Mouse (Mus musculus) neural tube, embryonic 12.5 days (tissue): ENCODE data around the gene Cacna2d4. TPM values are rescaled to one million over a fixed set of nuclear protein-coding genes. Genes with fewer than 3 reads are reported as not detected.

ENCODE experiments used
- ATAC-seq: fragments of 200-750 bp; cut with Nextera tagmentation; 2 replicates; pipeline ENCODE4 v1.8.0; 2017; ENCODE audit warnings: low read depth, mild to moderate bottlenecking, moderate TSS enrichment, moderate library complexity; ENCODE audit not compliant: low FRiP score
- H3K27ac ChIP-seq: fragments of 300-500 bp; sonication (generic); 2 replicates; pipeline ENCODE4 v1.5.1; 2016
- H3K27me3 ChIP-seq: fragments of 300-500 bp; sonication (generic); replicated peaks from 2 replicates; pipeline ENCODE4 v1.6.1; 2016; ENCODE audit warnings: mild to moderate bottlenecking
- H3K36me3 ChIP-seq: fragments of 300-500 bp; sonication (generic); 2 replicates; pipeline ENCODE4 v1.6.1; 2016; ENCODE audit warnings: mild to moderate bottlenecking
- H3K4me1 ChIP-seq: fragments of 300-500 bp; sonication (generic); 2 replicates; pipeline ENCODE4 v1.6.1; 2016
- H3K4me2 ChIP-seq: fragments of 300-500 bp; sonication (generic); replicated peaks from 2 replicates; pipeline ENCODE4 v1.6.1; 2016; ENCODE audit warnings: mild to moderate bottlenecking
- H3K4me3 ChIP-seq: fragments of 300-500 bp; sonication (generic); 2 replicates; pipeline ENCODE4 v1.5.1; 2016
- H3K9ac ChIP-seq: fragments of 300-500 bp; sonication (generic); 2 replicates; pipeline ENCODE4 v1.6.1; 2016; ENCODE audit warnings: mild to moderate bottlenecking
- H3K9me3 ChIP-seq: fragments of 300-500 bp; sonication (generic); 2 replicates; pipeline ENCODE4 v1.6.1; 2016; ENCODE audit warnings: mild to moderate bottlenecking
- WGBS: fragments of 180-500 bp; shearing (Covaris S2); methylation state at CpG from one replicate; pipeline ENCODE4 v1.1.7; 2016; 5-methylcytosine and 5-hydroxymethylcytosine counted together
- polyA plus RNA-seq: library from polyadenylated mRNA; unstranded; fragments of >200 nt; fragmentation: Nextera tagmentation; extraction: Ambion mirVana; gene quantifications from 2 replicates; pipeline ENCODE4 v1.2.1, GENCODE M21; 2016

The Cacna2d4 gene
- polyA plus RNA-seq, 1 experiment from 2014 or later = 0.04 TPM

GRCm38 (mm10) chr6:119333202-119333601 lies 96.9 kb downstream of the Cacna2d4 start:
- no peak overlapping the region for H3K4me3 ChIP-seq
- H3K27me3 ChIP-seq = peaks cover 43% of the 10 kb centered on the region
- no peak overlapping the region for H3K27ac ChIP-seq
- H3K4me1 ChIP-seq = peaks cover 39% of the 10 kb centered on the region
- H3K9ac ChIP-seq = no peak overlapping the region
- H3K4me2 ChIP-seq = no peak overlapping the region
- ATAC-seq = no peak
- 8% methylated on average over 3 of the region's 3 CpGs for WGBS
- no peaks in the 10 kb centered on the region for H3K9me3 ChIP-seq
- no peaks in the 10 kb centered on the region for H3K36me3 ChIP-seq

- Histone ChIP-seq H3K4me1 (peaks cover 36% of the 10 kb centered on the region), H3K9ac (no peak overlapping the region), H3K27ac (no peak overlapping the region), H3K27me3 (peaks cover 40% of the 10 kb centered on the region), H3K36me3 (no peaks in the 10 kb centered on the region), H3K4me3 (no peak overlapping the region), H3K4me2 (no peak overlapping the region), H3K9me3 (no peaks in the 10 kb centered on the region)
- no peak for ATAC-seq
- WGBS = 47% methylated on average over 3 of the region's 3 CpGs
These were observed 97.5 kb downstream of the Cacna2d4 start for GRCm38 (mm10) chr6:119333831-119334230.

- H3K4me1 ChIP-seq = peaks cover 13% of the 10 kb centered on the region
- WGBS = 86% methylated on average over 7 of the region's 7 CpGs
- no peaks in the 10 kb centered on the region for H3K9me3 ChIP-seq
- ATAC-seq = no peak
- H3K9ac ChIP-seq = no peak overlapping the region
- no peak overlapping the region for H3K4me3 ChIP-seq
- H3K27ac ChIP-seq = no peak overlapping the region
- H3K4me2 ChIP-seq = no peak overlapping the region
- peaks cover 17% of the 10 kb centered on the region for H3K27me3 ChIP-seq
- no peaks in the 10 kb centered on the region for H3K36me3 ChIP-seq
These were observed 99.8 kb downstream of the Cacna2d4 start for GRCm38 (mm10) chr6:119336124-119336523.

GRCm38 (mm10) chr6:119337287-119337686 lies 101.0 kb downstream of the Cacna2d4 start:
- H3K9ac ChIP-seq = no peak overlapping the region
- ATAC-seq = no peak
- no peaks in the 10 kb centered on the region for H3K9me3 ChIP-seq
- H3K36me3 ChIP-seq = no peaks in the 10 kb centered on the region
- H3K4me1 ChIP-seq = peaks cover 13% of the 10 kb centered on the region
- H3K27me3 ChIP-seq = peaks cover 5% of the 10 kb centered on the region
- H3K4me3 ChIP-seq = no peak overlapping the region
- H3K27ac ChIP-seq = no peak overlapping the region
- no peak overlapping the region for H3K4me2 ChIP-seq
- 75% methylated on average over 3 of the region's 3 CpGs for WGBS

- no peak overlapping the region for H3K27ac ChIP-seq
- no peak for ATAC-seq
- no peaks in the 10 kb centered on the region for H3K9me3 ChIP-seq
- no peak overlapping the region for H3K4me2 ChIP-seq
- no peak overlapping the region for H3K9ac ChIP-seq
- H3K27me3 ChIP-seq = no peaks in the 10 kb centered on the region
- peaks cover 7% of the 10 kb centered on the region for H3K4me1 ChIP-seq
- H3K36me3 ChIP-seq = no peaks in the 10 kb centered on the region
- WGBS = 35% methylated on average over 11 of the region's 11 CpGs
- H3K4me3 ChIP-seq = no peak overlapping the region
These were observed 102.0 kb downstream of the Cacna2d4 start for GRCm38 (mm10) chr6:119338121-119338912.

GRCm38 (mm10) chr6:119341409-119341808 lies 105.1 kb downstream of the Cacna2d4 start:
- H3K36me3 ChIP-seq = no peaks in the 10 kb centered on the region
- no peaks in the 10 kb centered on the region for H3K9me3 ChIP-seq
- ATAC-seq = peak; percentile 89
- no peak overlapping the region for H3K4me3 ChIP-seq
- H3K4me2 ChIP-seq = no peak overlapping the region
- H3K4me1 ChIP-seq = no peaks in the 10 kb centered on the region
- no peak overlapping the region for H3K9ac ChIP-seq
- H3K27me3 ChIP-seq = no peaks in the 10 kb centered on the region
- H3K27ac ChIP-seq = no peak overlapping the region

GRCm38 (mm10) chr6:119346257-119346656 lies 109.9 kb downstream of the Cacna2d4 start:
- no peak overlapping the region for H3K4me2 ChIP-seq
- no peaks in the 10 kb centered on the region for H3K36me3 ChIP-seq
- no peak for ATAC-seq
- H3K9ac ChIP-seq = no peak overlapping the region
- 70% methylated on average over 10 of the region's 10 CpGs for WGBS
- H3K4me3 ChIP-seq = no peak overlapping the region
- no peaks in the 10 kb centered on the region for H3K4me1 ChIP-seq
- H3K27ac ChIP-seq = no peak overlapping the region
- H3K9me3 ChIP-seq = no peaks in the 10 kb centered on the region
- no peaks in the 10 kb centered on the region for H3K27me3 ChIP-seq

GRCm38 (mm10) chr6:119347813-119348212 lies 111.5 kb downstream of the Cacna2d4 start:
- Histone ChIP-seq H3K36me3 (peaks cover 4% of the 10 kb centered on the region; the same call in 1 of the 2 replicates), H3K9ac (no peak overlapping the region), H3K27me3 (no peaks in the 10 kb centered on the region), H3K4me2 (no peak overlapping the region), H3K9me3 (no peaks in the 10 kb centered on the region), H3K4me1 (no peaks in the 10 kb centered on the region), H3K4me3 (no peak overlapping the region), H3K27ac (no peak overlapping the region)
- ATAC-seq = no peak
- WGBS = 77% methylated on average over 5 of the region's 5 CpGs

GRCm38 (mm10) chr6:119348234-119348633 lies 111.9 kb downstream of the Cacna2d4 start:
- H3K9ac ChIP-seq = no peak overlapping the region
- no peaks in the 10 kb centered on the region for H3K4me1 ChIP-seq
- H3K4me2 ChIP-seq = no peak overlapping the region
- H3K9me3 ChIP-seq = no peaks in the 10 kb centered on the region
- no peak overlapping the region for H3K27ac ChIP-seq
- H3K4me3 ChIP-seq = no peak overlapping the region
- H3K36me3 ChIP-seq = peaks cover 5% of the 10 kb centered on the region; the same call in 1 of the 2 replicates
- H3K27me3 ChIP-seq = no peaks in the 10 kb centered on the region
- peak; percentile 22; the same call in 1 of the 2 replicates for ATAC-seq
- 4% methylated on average over 1 of the region's 1 CpGs for WGBS

- no peak for ATAC-seq
- Histone ChIP-seq H3K9me3 (no peaks in the 10 kb centered on the region), H3K27ac (no peak overlapping the region), H3K4me1 (no peaks in the 10 kb centered on the region), H3K4me2 (no peak overlapping the region), H3K9ac (no peak overlapping the region), H3K4me3 (no peak overlapping the region), H3K36me3 (peaks cover 28% of the 10 kb centered on the region), H3K27me3 (no peaks in the 10 kb centered on the region)
- WGBS = 88% methylated on average over 9 of the region's 9 CpGs
These were observed 114.4 kb downstream of the Cacna2d4 start for GRCm38 (mm10) chr6:119350703-119351198.

- 85% methylated on average over 8 of the region's 8 CpGs for WGBS
These were observed 115.3 kb downstream of the Cacna2d4 start for GRCm38 (mm10) chr6:119351656-119352055.

GRCm38 (mm10) chr6:119352501-119352900 lies 116.2 kb downstream of the Cacna2d4 start:
- no peak overlapping the region for H3K27ac ChIP-seq
- H3K4me2 ChIP-seq = no peak overlapping the region
- no peaks in the 10 kb centered on the region for H3K4me1 ChIP-seq
- ATAC-seq = no peak
- no peaks in the 10 kb centered on the region for H3K27me3 ChIP-seq
- H3K9ac ChIP-seq = no peak overlapping the region
- WGBS = 89% methylated on average over 6 of the region's 6 CpGs
- peaks cover 41% of the 10 kb centered on the region for H3K36me3 ChIP-seq
- H3K4me3 ChIP-seq = no peak overlapping the region
- H3K9me3 ChIP-seq = no peaks in the 10 kb centered on the region

More at GRCm38 (mm10) chr6:119351656-119352055, 115.3 kb downstream of the Cacna2d4 start:
- H3K4me1 ChIP-seq = no peaks in the 10 kb centered on the region
- no peaks in the 10 kb centered on the region for H3K27me3 ChIP-seq
- no peak overlapping the region for H3K9ac ChIP-seq
- no peaks in the 10 kb centered on the region for H3K9me3 ChIP-seq
- ATAC-seq = no peak
- H3K4me3 ChIP-seq = no peak overlapping the region
- no peak overlapping the region for H3K4me2 ChIP-seq
- no peak overlapping the region for H3K27ac ChIP-seq
- H3K36me3 ChIP-seq = peaks cover 35% of the 10 kb centered on the region
